Mouse (Mus musculus): ENCODE data around the gene Ddx49.

Ddx49 gene

GRCm38 (mm10) chr8:70267674-70268073, 34.6 kb downstream of the Ddx49 start:
- in situ Hi-C loops (cut with MboI, MseI) = no loop called here

- in situ Hi-C loops (cut with MboI, MseI) = no loop called here
These were observed 43.2 kb downstream of the Ddx49 start for GRCm38 (mm10) chr8:70259043-70259442.

- in situ Hi-C loops (cut with MboI, MseI) = no loop called here
These were observed 43.7 kb downstream of the Ddx49 start for GRCm38 (mm10) chr8:70258600-70258999.

GRCm38 (mm10) chr8:70257456-70257855, 44.8 kb downstream of the Ddx49 start:
- in situ Hi-C loops (cut with MboI, MseI) = no loop called here

- in situ Hi-C loops (cut with MboI, MseI) = no loop called here
These were observed 47.7 kb downstream of the Ddx49 start for GRCm38 (mm10) chr8:70254628-70255027.

- in situ Hi-C loops (cut with MboI, MseI) = no loop called here
These were observed 54.4 kb downstream of the Ddx49 start for GRCm38 (mm10) chr8:70247841-70248240.

GRCm38 (mm10) chr8:70246622-70247021, 55.7 kb downstream of the Ddx49 start:
- in situ Hi-C loops (cut with MboI, MseI) = no loop called here
